Mouse (Mus musculus): ENCODE data around the gene Masp2. TPM values are rescaled to one million over a fixed set of nuclear protein-coding genes. Genes with fewer than 3 reads are reported as not detected.

Masp2 gene
- polyA plus RNA-seq, 1 experiment = 2.6 TPM

DNA sequence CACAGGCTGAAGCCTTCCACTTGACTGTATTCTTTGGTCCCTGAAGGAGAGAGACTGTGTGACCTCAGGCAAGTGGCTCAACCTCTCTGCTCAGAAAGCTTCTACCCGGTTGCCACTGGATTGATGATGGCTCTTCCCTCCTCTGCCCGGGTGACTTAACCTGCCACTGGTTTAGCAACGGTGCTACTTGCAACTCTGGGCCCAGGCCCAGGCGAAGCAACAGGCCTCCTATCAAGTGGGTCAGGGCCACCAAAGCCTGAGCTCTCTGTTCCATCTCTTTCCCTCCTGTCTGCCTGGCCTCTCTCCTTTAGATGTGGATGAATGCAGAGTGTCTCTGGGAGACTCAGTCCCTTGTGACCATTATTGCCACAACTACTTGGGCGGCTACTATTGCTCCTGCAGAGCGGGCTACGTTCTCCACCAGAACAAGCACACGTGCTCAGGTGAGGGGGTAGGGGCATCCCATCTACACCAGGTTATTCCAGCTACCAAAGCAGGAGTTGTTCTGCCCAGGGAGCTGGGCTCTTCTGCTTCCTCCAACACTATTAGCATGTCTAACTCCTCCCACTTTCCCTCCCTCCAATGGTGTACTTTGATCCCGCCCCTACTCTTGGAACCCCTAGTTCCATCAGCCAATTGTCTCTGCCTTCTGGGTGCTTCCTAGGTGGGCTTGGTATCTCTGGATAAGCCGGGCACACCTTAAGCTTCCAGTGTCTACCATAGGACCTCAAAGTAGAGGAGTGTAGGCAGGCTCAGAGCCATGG lies 1.2 kb downstream of the Masp2 start:
- H3K4me1 ChIP-seq (ENCODE audit: control insufficient read depth, insufficient read depth, low read length) = peaks cover 17% of the 10 kb centered on the region
- no peaks in the 10 kb centered on the region for H3K9me3 ChIP-seq (replicated peaks; ENCODE audit: control insufficient read depth, insufficient read depth, low read length, poor library complexity, severe bottlenecking)
- no peaks in the 10 kb centered on the region for H3K27me3 ChIP-seq (ENCODE audit: control insufficient read depth, insufficient read depth, low read length, poor library complexity, severe bottlenecking)
- H3K36me3 ChIP-seq (ENCODE audit: control insufficient read depth, insufficient read depth, low read length, poor library complexity, severe bottlenecking) = no peaks in the 10 kb centered on the region
- peak overlapping the region; percentile 22; the same call in 1 of the 2 replicates for H3K4me3 ChIP-seq (ENCODE audit: low read depth, low read length)
- TF ChIP-seq POLR2A (IDR thresholded peaks at IDR 0.05; ENCODE audit: insufficient read depth, low read length) (peak; percentile 70), EP300 (IDR thresholded peaks at IDR 0.05; ENCODE audit: insufficient read depth, low read depth, low read length) (no peak), CTCF (IDR thresholded peaks at IDR 0.05; ENCODE audit: low read depth, low read length) (no peak)
- H3K27ac ChIP-seq (ENCODE audit: insufficient read depth, low read length) = peak overlapping the region; percentile 30
- no peak overlapping the region for H3K9ac ChIP-seq (ENCODE audit: low read depth, poor library complexity, severe bottlenecking)

DNA sequence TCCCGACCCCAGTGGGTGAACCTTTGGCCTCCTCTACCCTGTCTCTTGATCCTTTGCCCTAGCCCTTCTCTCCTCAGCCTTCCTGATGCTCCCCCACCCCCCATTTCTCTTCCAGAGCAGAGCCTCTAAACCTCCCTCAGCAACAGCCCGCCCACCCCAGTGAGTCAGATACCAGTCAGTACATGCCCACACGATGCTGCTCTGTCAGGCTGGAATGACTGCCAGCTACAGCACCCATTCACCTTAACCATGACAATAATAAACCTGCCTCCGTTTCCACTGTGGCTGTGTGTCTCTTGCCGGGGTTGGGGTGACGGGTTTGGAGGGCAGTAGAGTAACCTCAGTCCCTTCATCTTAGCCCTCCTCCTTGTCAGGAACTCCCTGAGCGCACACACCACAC lies 1.8 kb downstream of the Masp2 start:
- Histone ChIP-seq H3K4me3 (ENCODE audit: low read depth, low read length) (no peak overlapping the region), H3K27ac (ENCODE audit: insufficient read depth, low read length) (no peak overlapping the region), H3K36me3 (ENCODE audit: control insufficient read depth, insufficient read depth, low read length, poor library complexity, severe bottlenecking) (no peaks in the 10 kb centered on the region), H3K9me3 (replicated peaks; ENCODE audit: control insufficient read depth, insufficient read depth, low read length, poor library complexity, severe bottlenecking) (no peaks in the 10 kb centered on the region), H3K4me1 (ENCODE audit: control insufficient read depth, insufficient read depth, low read length) (peaks cover 17% of the 10 kb centered on the region), H3K9ac (ENCODE audit: low read depth, poor library complexity, severe bottlenecking) (no peak overlapping the region), H3K27me3 (ENCODE audit: control insufficient read depth, insufficient read depth, low read length, poor library complexity, severe bottlenecking) (no peaks in the 10 kb centered on the region)
- no peak for TF ChIP-seq CTCF (IDR thresholded peaks at IDR 0.05; ENCODE audit: low read depth, low read length)
- no peak for TF ChIP-seq POLR2A (IDR thresholded peaks at IDR 0.05; ENCODE audit: insufficient read depth, low read length)
- TF ChIP-seq EP300 (IDR thresholded peaks at IDR 0.05; ENCODE audit: insufficient read depth, low read depth, low read length) = no peak

DNA sequence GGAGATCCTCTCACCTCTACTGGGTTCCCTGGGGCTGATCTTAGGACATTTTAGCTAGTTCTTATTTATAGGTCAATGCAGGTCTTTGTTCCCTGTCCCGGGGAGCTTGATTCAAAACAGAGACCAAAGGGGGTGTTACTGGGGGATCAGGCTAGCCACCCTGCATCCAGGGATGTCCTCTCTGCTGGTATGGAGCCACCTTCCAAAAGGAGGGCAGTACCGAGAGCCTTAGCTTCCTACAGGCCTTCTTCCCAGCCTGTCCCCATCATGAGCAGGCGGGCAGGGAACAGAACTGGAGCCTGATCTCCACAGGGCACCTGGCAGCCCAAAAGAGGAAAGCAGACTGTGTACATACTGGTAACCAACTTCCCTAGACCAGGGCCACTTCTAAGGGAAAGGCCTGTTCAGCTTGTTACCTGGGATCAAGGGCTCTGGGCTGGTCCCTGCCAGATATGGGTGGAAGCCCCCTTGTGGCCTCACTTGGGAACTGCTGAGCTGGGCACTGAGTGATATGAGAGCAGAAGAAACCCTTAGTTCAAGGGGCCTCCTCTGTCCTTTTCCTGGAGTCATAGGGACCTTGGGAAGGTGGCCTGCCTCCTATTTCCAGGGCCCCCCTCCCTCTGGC lies 2.3 kb downstream of the Masp2 start:
- Histone ChIP-seq H3K36me3 (ENCODE audit: control insufficient read depth, insufficient read depth, low read length, poor library complexity, severe bottlenecking) (no peaks in the 10 kb centered on the region), H3K9ac (ENCODE audit: low read depth, poor library complexity, severe bottlenecking) (no peak overlapping the region), H3K27me3 (ENCODE audit: control insufficient read depth, insufficient read depth, low read length, poor library complexity, severe bottlenecking) (no peaks in the 10 kb centered on the region), H3K27ac (ENCODE audit: insufficient read depth, low read length) (no peak overlapping the region), H3K4me1 (ENCODE audit: control insufficient read depth, insufficient read depth, low read length) (peaks cover 17% of the 10 kb centered on the region), H3K4me3 (ENCODE audit: low read depth, low read length) (no peak overlapping the region), H3K9me3 (replicated peaks; ENCODE audit: control insufficient read depth, insufficient read depth, low read length, poor library complexity, severe bottlenecking) (no peaks in the 10 kb centered on the region)
- TF ChIP-seq POLR2A (IDR thresholded peaks at IDR 0.05; ENCODE audit: insufficient read depth, low read length) (no peak), CTCF (IDR thresholded peaks at IDR 0.05; ENCODE audit: low read depth, low read length) (peak; percentile 67)

DNA sequence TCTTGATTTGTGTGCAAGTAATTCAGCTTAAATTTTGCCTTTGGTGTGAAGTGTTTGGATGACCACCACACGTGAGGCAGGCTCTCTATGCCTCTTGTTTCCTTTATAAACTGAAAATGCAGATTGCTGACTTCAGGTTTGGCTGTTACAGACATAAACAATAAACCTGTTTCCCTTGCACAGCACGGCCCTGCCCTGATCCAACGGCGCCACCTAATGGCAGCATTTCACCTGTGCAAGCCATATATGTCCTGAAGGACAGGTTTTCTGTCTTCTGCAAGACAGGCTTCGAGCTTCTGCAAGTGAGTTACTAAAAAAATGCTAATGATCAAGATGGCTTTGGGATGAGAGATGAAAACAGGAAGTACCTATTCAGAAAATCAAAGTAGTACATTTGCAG lies 5.4 kb downstream of the Masp2 start:
- H3K4me1 ChIP-seq (ENCODE audit: control insufficient read depth, insufficient read depth, low read length) = peaks cover 10% of the 10 kb centered on the region
- no peak overlapping the region for H3K9ac ChIP-seq (ENCODE audit: low read depth, poor library complexity, severe bottlenecking)
- H3K36me3 ChIP-seq (ENCODE audit: control insufficient read depth, insufficient read depth, low read length, poor library complexity, severe bottlenecking) = 0 out of 2 replicates have a peak, but pooled peaks cover 2% of the 10 kb centered on the region
- no peak overlapping the region for H3K27ac ChIP-seq (ENCODE audit: insufficient read depth, low read length)
- TF ChIP-seq CTCF (IDR thresholded peaks at IDR 0.05; ENCODE audit: low read depth, low read length) = peak; percentile 99
- no peak for TF ChIP-seq POLR2A (IDR thresholded peaks at IDR 0.05; ENCODE audit: insufficient read depth, low read length)
- TF ChIP-seq EP300 (IDR thresholded peaks at IDR 0.05; ENCODE audit: insufficient read depth, low read depth, low read length) = no peak
- no peaks in the 10 kb centered on the region for H3K9me3 ChIP-seq (replicated peaks; ENCODE audit: control insufficient read depth, insufficient read depth, low read length, poor library complexity, severe bottlenecking)
- no peaks in the 10 kb centered on the region for H3K27me3 ChIP-seq (ENCODE audit: control insufficient read depth, insufficient read depth, low read length, poor library complexity, severe bottlenecking)
- H3K4me3 ChIP-seq (ENCODE audit: low read depth, low read length) = no peak overlapping the region

DNA sequence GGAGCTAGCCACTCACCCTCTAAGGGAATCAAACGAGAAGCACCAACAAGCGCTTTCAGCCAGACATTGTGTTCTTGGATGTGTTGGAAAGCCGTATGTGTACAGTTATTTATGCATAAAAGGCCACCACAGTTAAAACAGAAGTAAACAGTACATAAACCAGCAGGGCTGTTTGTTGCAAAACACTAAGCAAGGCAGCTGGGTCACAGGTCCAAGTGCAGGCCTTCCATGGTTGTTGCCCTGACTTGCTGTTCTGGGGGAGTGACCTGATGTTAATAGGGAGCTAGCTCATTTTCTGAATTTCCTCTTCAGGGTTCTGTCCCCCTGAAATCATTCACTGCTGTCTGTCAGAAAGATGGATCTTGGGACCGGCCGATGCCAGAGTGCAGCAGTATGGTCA lies 7.5 kb downstream of the Masp2 start:
- Histone ChIP-seq H3K36me3 (ENCODE audit: control insufficient read depth, insufficient read depth, low read length, poor library complexity, severe bottlenecking) (peaks cover 14% of the 10 kb centered on the region), H3K27me3 (ENCODE audit: control insufficient read depth, insufficient read depth, low read length, poor library complexity, severe bottlenecking) (no peaks in the 10 kb centered on the region), H3K4me1 (ENCODE audit: control insufficient read depth, insufficient read depth, low read length) (peaks cover 2% of the 10 kb centered on the region), H3K9ac (ENCODE audit: low read depth, poor library complexity, severe bottlenecking) (no peak overlapping the region), H3K9me3 (replicated peaks; ENCODE audit: control insufficient read depth, insufficient read depth, low read length, poor library complexity, severe bottlenecking) (no peaks in the 10 kb centered on the region), H3K4me3 (ENCODE audit: low read depth, low read length) (no peak overlapping the region), H3K27ac (ENCODE audit: insufficient read depth, low read length) (no peak overlapping the region)
- TF ChIP-seq EP300 (IDR thresholded peaks at IDR 0.05; ENCODE audit: insufficient read depth, low read depth, low read length) = no peak
- no peak for TF ChIP-seq CTCF (IDR thresholded peaks at IDR 0.05; ENCODE audit: low read depth, low read length)
- no peak for TF ChIP-seq POLR2A (IDR thresholded peaks at IDR 0.05; ENCODE audit: insufficient read depth, low read length)
